Mouse (Mus musculus) liver, embryonic 15.5 days (tissue): ENCODE measurements around the gene Hnrnpu. TPM values are rescaled to one million over a fixed set of nuclear protein-coding genes. Genes with fewer than 3 reads are reported as not detected.
A peak's percentile ranks its signal among the peaks of the same experiment; 100 is the strongest.

ENCODE experiments used
- ATAC-seq: fragments of 200-750 bp; cut with Nextera tagmentation; 2 replicates; pipeline ENCODE4 v1.8.0; 2017; ENCODE audit warnings: moderate number of reproducible peaks, mild to moderate bottlenecking, moderate library complexity; ENCODE audit not compliant: insufficient read depth
- H3K27ac ChIP-seq: fragments of 300-500 bp; sonication (generic); replicated peaks from 2 replicates; pipeline ENCODE4 v1.5.1; 2015; ENCODE audit warnings: mild to moderate bottlenecking, inconsistent platforms
- H3K27me3 ChIP-seq: fragments of 300-500 bp; sonication (generic); 2 replicates; pipeline ENCODE4 v1.6.1; 2015; ENCODE audit warnings: mild to moderate bottlenecking, inconsistent platforms
- H3K36me3 ChIP-seq: fragments of 300-500 bp; sonication (generic); replicated peaks from 2 replicates; pipeline ENCODE4 v1.6.1; 2015; ENCODE audit warnings: moderate library complexity, mild to moderate bottlenecking, inconsistent platforms
- H3K4me1 ChIP-seq: fragments of 300-500 bp; sonication (generic); replicated peaks from 2 replicates; pipeline ENCODE4 v1.6.1; 2015; ENCODE audit warnings: inconsistent platforms
- H3K4me2 ChIP-seq: fragments of 300-500 bp; sonication (generic); 2 replicates; pipeline ENCODE4 v1.6.1; 2015; ENCODE audit warnings: moderate library complexity, mild to moderate bottlenecking, inconsistent platforms
- H3K4me3 ChIP-seq: fragments of 300-500 bp; sonication (generic); replicated peaks from 2 replicates; pipeline ENCODE4 v1.5.1; 2015; ENCODE audit warnings: mild to moderate bottlenecking, inconsistent platforms
- H3K9ac ChIP-seq: fragments of 300-500 bp; sonication (generic); 2 replicates; pipeline ENCODE4 v1.6.1; 2015; ENCODE audit warnings: moderate library complexity, mild to moderate bottlenecking, inconsistent platforms
- H3K9me3 ChIP-seq: fragments of 300-500 bp; sonication (generic); replicated peaks from 2 replicates; pipeline ENCODE4 v1.6.1; 2016; ENCODE audit warnings: inconsistent platforms
- WGBS: fragments of 180-500 bp; shearing (Covaris S2); methylation state at CpG from one replicate; pipeline ENCODE4 v1.1.7; 2015; ENCODE audit warnings: mixed read lengths; ENCODE audit not compliant: insufficient replicate concordance; 5-methylcytosine and 5-hydroxymethylcytosine counted together
- polyA plus RNA-seq: library from polyadenylated mRNA; unstranded; fragments of >200 nt; fragmentation: Nextera tagmentation; extraction: Ambion mirVana; gene quantifications from 2 replicates; pipeline ENCODE4 v1.2.1, GENCODE M21; 2015

The Hnrnpu gene
- polyA plus RNA-seq, 1 experiment from 2014 or later, result 167 TPM

DNA sequence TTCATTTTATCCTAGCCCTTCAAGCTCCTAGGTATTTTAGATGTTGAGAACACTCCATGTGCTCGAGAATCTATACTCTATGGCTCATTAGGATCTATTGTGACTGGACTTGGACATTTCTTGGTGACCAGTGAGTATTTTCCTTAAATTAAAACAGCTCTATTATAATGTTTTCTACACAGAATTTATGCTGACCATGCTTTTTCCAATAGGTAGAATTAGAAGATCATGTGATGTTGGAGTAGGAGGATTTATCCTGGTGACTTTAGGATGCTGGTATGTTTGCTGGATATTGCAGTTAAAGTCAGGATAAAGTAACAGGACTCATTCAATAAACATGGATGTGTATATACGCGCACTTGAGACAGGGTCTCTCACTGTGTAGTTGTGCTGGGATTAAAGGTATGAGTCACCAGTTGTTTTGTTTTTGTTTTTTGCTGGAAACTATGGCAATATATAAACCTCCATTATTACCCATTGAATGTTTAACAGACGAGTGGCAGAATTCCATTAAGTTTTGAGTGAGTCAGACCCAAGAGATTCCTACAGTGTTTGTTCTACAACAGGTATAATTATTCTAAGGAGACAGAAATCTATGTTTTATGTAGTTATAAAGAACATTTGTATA is 15.8 kb downstream of the Hnrnpu start:
- no peak for ATAC-seq
- Histone ChIP-seq H3K4me3 (no peak overlapping the region), H3K27me3 (no peaks in the 10 kb centered on the region), H3K4me1 (peaks cover 32% of the 10 kb centered on the region), H3K27ac (peak overlapping the region; percentile 100; the same call in 1 of the 2 replicates), H3K9me3 (no peaks in the 10 kb centered on the region), H3K9ac (no peak overlapping the region), H3K4me2 (no peak overlapping the region), H3K36me3 (peaks cover 61% of the 10 kb centered on the region)
- 72% methylated on average over 4 of the region's 4 CpGs for whole genome bisulfite sequencing

DNA sequence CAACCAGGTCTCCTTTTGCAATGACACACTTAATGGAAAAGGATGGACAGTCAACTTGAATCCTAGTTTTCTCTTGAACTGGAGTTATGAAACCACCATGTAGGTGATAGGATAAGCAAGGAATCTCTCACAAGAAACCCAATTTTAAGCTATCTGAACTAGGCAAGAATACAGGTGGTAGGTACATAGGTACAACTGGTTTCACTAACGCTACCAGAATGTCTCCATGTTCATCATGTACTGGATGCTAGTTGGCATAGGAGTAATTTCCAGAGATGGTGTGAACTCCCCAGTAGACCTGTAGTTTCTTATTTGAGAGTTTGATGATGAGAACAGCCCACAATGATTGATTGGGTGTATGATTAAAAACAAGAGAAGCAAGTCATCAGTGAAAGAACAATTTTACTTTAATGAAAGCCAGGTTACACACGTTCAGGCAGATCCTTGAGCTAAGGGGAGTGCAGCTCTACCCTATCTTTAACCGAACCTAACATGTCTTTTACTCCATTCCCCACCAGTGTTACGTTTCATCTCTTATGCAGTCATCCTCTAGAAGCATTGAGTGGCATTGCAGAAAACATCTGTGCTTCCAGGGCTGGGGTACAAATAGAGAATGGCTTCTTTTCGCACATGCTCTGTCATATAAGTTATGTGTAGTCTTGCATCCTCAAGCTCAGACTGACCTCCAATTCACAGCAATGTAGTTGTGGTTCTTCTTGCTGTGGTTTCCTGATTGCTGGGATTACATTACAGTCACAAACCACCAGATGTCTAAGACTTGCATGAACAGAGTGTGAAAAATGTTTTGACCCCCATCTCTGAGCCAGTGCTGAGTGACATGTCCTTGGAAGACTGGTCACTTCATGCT is 16.6 kb downstream of the Hnrnpu start:
- Histone ChIP-seq H3K36me3 (peaks cover 54% of the 10 kb centered on the region), H3K4me3 (peak overlapping the region; percentile 77), H3K9me3 (no peaks in the 10 kb centered on the region), H3K9ac (peak overlapping the region; percentile 94), H3K27ac (peak overlapping the region; percentile 100), H3K4me1 (peaks cover 40% of the 10 kb centered on the region), H3K27me3 (no peaks in the 10 kb centered on the region), H3K4me2 (peak overlapping the region; percentile 79)
- WGBS, result 36% methylated on average over 5 of the region's 5 CpGs
- ATAC-seq, result no peak

DNA sequence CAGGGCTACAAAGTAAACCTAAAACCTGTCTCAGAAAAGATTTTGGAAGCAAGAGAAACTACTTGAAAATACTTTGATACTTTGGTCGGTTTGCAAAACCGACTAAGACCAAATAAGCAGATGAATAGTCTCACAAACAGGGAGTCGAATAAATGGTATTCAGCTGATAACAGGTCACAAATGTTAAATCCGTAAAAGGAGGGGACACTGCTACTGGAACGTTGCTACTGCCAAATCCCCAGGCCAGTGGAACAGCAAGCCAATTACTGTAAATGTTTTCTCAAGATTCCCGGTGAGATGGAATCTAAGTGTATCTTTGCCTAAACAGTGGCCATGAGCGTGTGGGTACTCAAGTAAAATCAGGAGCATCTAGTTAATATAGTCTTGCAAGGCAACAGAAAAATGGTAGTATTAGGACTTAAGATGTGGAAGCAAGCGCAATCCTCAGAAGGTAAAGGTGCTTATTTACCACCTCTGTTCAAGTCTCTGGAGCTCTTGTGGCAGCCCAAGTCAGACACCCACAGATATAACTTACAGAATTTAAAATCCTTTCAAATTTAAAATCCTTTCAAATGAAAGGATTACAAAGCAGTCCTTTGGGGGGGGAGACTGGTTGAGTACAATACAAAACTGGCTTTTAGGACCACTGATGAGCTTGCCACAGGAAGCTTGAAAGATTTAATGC is 17.4 kb downstream of the Hnrnpu start:
- Histone ChIP-seq H3K27ac (peak overlapping the region; percentile 100), H3K27me3 (no peaks in the 10 kb centered on the region), H3K4me1 (peaks cover 43% of the 10 kb centered on the region), H3K4me3 (peak overlapping the region; percentile 77), H3K9ac (peak overlapping the region; percentile 94), H3K4me2 (peak overlapping the region; percentile 79), H3K36me3 (peaks cover 47% of the 10 kb centered on the region), H3K9me3 (no peaks in the 10 kb centered on the region)
- WGBS, result 17% methylated on average over 8 of the region's 8 CpGs
- no peak for ATAC-seq

DNA sequence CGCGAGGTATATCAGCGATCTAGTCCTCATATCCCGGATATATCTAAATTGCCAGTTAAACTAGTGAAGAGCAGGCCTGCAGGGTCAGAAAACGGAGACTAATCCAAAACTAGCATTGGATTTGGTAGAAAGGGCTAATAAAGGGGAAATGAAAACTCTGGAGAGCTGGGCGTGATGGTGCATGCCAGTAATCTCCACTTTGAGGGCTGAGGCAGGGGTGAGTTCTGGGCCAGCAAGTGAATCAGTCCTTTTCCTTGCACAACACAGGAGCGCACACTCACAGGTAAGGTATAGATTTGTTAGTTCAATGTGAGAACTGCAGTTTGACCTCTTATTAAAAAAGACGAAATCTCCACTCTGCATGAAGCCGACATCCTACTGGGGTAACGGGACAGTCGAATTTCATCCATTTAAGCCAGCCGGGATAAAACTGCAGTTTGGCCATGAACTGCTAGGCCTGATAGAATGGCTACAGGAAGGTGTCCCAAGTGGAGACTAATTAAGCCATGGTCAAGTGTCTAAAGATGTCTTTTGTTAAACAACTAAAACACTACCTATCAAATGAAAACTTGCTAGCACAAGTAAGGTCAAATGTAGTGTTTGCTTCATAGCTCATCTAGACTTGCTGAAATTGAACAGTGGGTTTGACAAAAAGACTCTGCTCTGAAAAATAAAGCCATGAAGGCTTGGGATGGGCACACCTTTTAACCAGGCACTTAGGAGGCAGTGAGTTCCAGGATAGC is 18.1 kb downstream of the Hnrnpu start:
- ATAC-seq, result peak; percentile 13; the same call in 1 of the 2 replicates
- peak overlapping the region; percentile 94 for H3K9ac ChIP-seq
- WGBS, result under 1% methylated on average over 12 of the region's 12 CpGs

DNA sequence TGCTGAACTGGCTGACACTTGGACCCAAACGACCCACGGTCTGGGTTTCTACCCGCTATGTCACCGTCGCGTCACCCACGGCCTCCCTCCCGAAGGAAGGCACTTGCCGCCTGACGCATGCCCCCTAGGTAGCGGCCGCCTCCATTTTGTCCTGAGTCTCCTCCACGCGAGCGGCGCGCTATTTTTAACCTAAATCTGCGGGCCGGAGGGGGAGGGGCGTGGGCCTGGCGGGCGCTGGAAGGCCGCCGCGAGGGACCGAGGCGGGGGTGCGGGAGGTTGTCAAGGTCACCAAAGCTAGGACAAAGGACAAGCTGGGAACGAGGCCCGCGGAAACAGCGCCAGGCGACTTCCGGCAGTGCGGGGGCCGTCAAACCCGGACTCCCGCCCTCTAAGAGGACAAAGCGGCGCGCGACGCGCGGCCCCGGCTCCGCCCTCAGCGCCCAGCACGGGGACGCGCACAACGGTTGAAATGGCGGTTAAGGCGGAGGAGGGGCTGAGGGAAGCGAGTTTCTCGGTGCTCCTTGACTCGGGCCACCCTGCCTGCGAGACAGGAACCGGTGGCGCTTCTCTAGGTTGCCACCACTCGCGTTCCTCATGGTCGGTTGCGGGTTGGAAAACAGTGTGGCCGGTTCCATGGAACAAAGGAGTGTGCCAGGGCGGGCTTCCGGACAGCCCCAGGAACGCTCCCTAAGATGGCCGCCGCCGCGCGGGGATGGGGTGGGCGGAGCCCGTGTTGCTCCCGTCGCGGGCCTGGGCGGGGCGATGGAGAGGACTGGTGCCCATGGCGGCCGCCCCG is 19.0 kb downstream of the Hnrnpu start, which contains the start of gene Cox20:
Gene Cox20 (plus strand): TSS at position 742 of the 796 bp plus-strand sequence.
- H3K4me1 ChIP-seq, result peaks cover 44% of the 10 kb centered on the region

More for the DNA sequence above, 18.1 kb downstream of the Hnrnpu start:
- H3K27ac ChIP-seq, result peak overlapping the region; percentile 100
- H3K9me3 ChIP-seq, result no peaks in the 10 kb centered on the region
- H3K36me3 ChIP-seq, result peaks cover 40% of the 10 kb centered on the region
- no peaks in the 10 kb centered on the region for H3K27me3 ChIP-seq
- peaks cover 43% of the 10 kb centered on the region for H3K4me1 ChIP-seq
- H3K4me3 ChIP-seq, result peak overlapping the region; percentile 77
- peak overlapping the region; percentile 79 for H3K4me2 ChIP-seq

DNA sequence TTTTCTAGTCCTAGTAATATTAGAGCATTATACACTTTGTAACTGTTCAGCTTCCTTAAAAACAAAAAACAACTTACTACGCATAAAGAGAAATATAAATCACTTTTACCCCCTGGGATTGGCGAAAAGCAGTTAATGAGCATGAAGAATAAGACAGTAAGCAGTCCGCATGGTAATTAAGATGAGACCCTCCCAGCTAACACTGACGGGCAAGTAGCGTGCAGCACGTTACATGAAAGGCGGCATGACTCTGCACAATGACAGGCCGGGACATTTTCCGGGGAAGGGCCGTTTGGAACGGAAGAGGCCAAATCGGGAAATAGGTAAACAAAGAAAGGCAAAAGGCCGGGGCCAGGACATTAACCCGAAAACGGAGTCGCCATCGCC is 19.6 kb downstream of the Hnrnpu start:
- peak overlapping the region; percentile 79 for H3K4me2 ChIP-seq
- H3K4me1 ChIP-seq, result peaks cover 45% of the 10 kb centered on the region
- peak; percentile 67 for ATAC-seq
- no peaks in the 10 kb centered on the region for H3K9me3 ChIP-seq
- WGBS, result under 1% methylated on average over 17 of the region's 17 CpGs
- peak overlapping the region; percentile 94 for H3K9ac ChIP-seq
- peaks cover 28% of the 10 kb centered on the region for H3K36me3 ChIP-seq
- H3K27ac ChIP-seq, result peak overlapping the region; percentile 100
- H3K4me3 ChIP-seq, result peak overlapping the region; percentile 77
- no peaks in the 10 kb centered on the region for H3K27me3 ChIP-seq

More for the DNA sequence above, 19.0 kb downstream of the Hnrnpu start, which contains the start of gene Cox20:
- peak within 1 kb of the TSS; percentile 100 for H3K27ac ChIP-seq
- H3K9ac ChIP-seq, result peak within 1 kb of the TSS; percentile 94
- H3K9me3 ChIP-seq, result no peaks in the 10 kb centered on the region
- peak within 1 kb of the TSS; percentile 79 for H3K4me2 ChIP-seq
- H3K4me3 ChIP-seq, result peak within 1 kb of the TSS; percentile 77
- H3K27me3 ChIP-seq, result no peaks in the 10 kb centered on the region
- peaks cover 34% of the 10 kb centered on the region for H3K36me3 ChIP-seq
- WGBS, result under 1% methylated on average over 83 of the region's 83 CpGs
- peak; percentile 93 for ATAC-seq

DNA sequence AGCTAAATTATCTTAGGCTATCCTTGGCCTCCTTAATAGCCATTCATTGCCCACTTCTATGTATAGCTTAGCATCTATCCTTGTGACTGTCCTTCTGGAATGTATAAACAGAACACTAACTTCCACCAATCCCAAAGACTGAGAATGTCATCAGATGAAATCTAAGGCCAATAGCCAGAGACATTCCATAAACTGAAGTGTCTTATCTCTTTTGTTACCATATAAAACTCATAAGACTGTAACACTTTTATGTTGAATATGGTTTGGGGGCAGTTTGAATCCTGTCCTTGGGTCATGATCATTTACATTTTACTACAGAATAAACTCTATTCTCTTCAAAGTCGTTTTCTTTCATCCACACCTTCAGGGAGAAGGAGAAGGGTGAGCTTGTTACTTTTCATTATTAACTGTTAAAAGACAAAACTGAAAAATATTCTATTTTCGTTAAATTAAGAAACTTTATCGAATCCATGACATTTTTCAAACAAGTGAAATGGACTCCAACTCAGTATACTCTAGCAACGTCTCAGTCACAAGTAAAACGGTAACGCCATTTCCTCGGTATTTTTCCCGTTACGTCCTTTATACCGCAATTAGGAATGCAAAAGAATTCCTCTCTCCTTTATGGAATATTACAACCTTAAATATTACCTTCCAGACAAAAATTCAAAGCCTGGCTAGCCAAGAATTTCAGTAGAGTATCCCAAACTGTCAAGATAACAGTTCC is 20.2 kb downstream of the Hnrnpu start:
- H3K9ac ChIP-seq, result peak overlapping the region; percentile 94
- no peaks in the 10 kb centered on the region for H3K9me3 ChIP-seq
- H3K4me2 ChIP-seq, result peak overlapping the region; percentile 79
- H3K27ac ChIP-seq, result peak overlapping the region; percentile 100
- WGBS, result 20% methylated on average over 10 of the region's 10 CpGs
- H3K36me3 ChIP-seq, result peaks cover 23% of the 10 kb centered on the region
- no peak for ATAC-seq
- no peaks in the 10 kb centered on the region for H3K27me3 ChIP-seq
- H3K4me1 ChIP-seq, result peaks cover 47% of the 10 kb centered on the region
- H3K4me3 ChIP-seq, result peak overlapping the region; percentile 77

DNA sequence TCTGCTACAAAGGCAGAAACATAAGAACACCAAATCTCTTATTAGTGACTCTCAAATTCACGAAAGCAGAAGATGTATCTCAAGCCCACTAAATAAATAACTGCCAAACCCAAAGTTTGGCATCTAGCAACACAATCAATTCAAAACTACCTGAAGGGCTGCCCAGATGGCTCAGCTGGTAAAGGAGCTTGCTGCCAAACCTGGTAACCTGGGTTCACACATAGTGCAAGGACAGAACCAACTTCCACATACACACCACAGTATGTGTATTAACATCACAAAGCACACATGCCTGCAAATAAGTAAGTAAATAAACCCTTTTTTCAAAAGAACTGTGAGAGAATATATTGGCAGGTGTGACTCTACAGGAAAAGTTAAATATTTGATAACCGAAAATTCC is 23.4 kb downstream of the Hnrnpu start:
- Histone ChIP-seq H3K36me3 (no peaks in the 10 kb centered on the region), H3K4me3 (no peak overlapping the region), H3K27ac (no peak overlapping the region), H3K4me2 (no peak overlapping the region), H3K9me3 (no peaks in the 10 kb centered on the region), H3K4me1 (peaks cover 25% of the 10 kb centered on the region), H3K9ac (no peak overlapping the region), H3K27me3 (no peaks in the 10 kb centered on the region)
- 78% methylated on average over 2 of the region's 2 CpGs for WGBS
- ATAC-seq, result no peak

DNA sequence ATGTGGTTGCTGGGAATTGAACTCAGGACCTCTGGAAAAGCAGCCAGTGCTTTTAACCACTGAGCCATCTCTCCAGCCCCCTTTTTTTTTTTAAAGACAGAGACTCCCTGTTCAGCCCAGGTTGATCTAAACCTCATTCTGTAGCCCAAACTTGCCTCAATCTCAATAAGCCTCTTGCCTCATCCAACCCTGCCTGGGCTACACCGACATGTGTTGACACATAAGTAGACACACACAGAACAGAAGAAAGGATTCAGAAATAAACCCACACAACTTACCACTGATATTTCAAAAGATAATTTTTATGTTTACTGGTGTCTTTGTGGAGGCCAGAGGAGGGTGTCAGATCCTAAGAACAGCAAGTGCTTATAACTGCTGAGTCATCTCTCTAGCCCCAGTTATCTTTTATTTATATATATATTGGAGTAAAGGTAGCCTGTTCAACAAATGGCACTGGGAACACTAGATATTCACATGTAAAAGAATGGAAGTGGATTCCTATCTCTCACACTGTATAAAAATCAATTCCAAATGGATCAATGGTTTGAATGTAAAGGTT is 24.5 kb downstream of the Hnrnpu start:
- 61% methylated on average over 1 of the region's 1 CpGs for WGBS
- Histone ChIP-seq H3K27me3 (no peaks in the 10 kb centered on the region), H3K9ac (no peak overlapping the region), H3K4me2 (peak overlapping the region; percentile 21), H3K4me3 (no peak overlapping the region), H3K4me1 (peaks cover 25% of the 10 kb centered on the region), H3K36me3 (no peaks in the 10 kb centered on the region), H3K9me3 (no peaks in the 10 kb centered on the region), H3K27ac (peak overlapping the region; percentile 76)
- peak; percentile 46 for ATAC-seq
